ENCODE assay signal across 8 mouse cellular contexts in genomic region chr4:118620279-118620966, GRCm38 (mm10). TPM values are rescaled to one million over a fixed set of nuclear protein-coding genes. Genes with fewer than 3 reads are reported as not detected.
A peak's percentile ranks its signal among the peaks of the same experiment; 100 is the strongest.
DNase-seq lines count a peak whose midpoint lies in the region; ATAC-seq and TF ChIP-seq lines count a peak whose summit lies in the region.

Gene Cfap57, minus strand, starts transcription at chr4:118620777.
Gene Ebna1bp2, plus strand, starts transcription at chr4:118620799.

- H3K4me2 ChIP-seq in forebrain, embryonic 15.5 days (replicated peaks), result peak within 1 kb of the TSS; percentile 97
- H3K4me2 ChIP-seq in lung, embryonic 14.5 days, result peak within 1 kb of the TSS; percentile 91

- no peak for TF ChIP-seq CTCF in layer of hippocampus, adult 2 months (conservative IDR thresholded peaks at IDR 0.05)
- no peak for TF ChIP-seq CTCF in lung, embryonic 14.5 days (IDR thresholded peaks at IDR 0.05; ENCODE audit: low read depth)
- no peak for TF ChIP-seq CTCF in olfactory bulb, adult 2 months (IDR thresholded peaks at IDR 0.05; ENCODE audit: insufficient read depth, low read depth, low read length)
- TF ChIP-seq CTCF in thymus, adult 2 months (IDR thresholded peaks at IDR 0.05; ENCODE audit: borderline replicate concordance, control insufficient read depth, extremely low read depth, insufficient read depth, low read length, poor library complexity), result no peak

- H3K4me1 ChIP-seq in ES-E14 (ENCODE audit: control insufficient read depth in 2 of 2, insufficient read depth in 2 of 2, low read length in 2 of 2, poor library complexity in 1 of 2), result no peaks in the 10 kb centered on the region
- H3K4me1 ChIP-seq in forebrain, embryonic 15.5 days, result peaks cover 12% of the 10 kb centered on the region
- 0 out of 2 replicates have a peak, but pooled peaks cover 2% of the 10 kb centered on the region for H3K4me1 ChIP-seq in lung, embryonic 14.5 days (ENCODE audit: insufficient read depth)
- peaks cover 6% of the 10 kb centered on the region for H3K4me1 ChIP-seq in olfactory bulb, adult 2 months (ENCODE audit: control insufficient read depth, insufficient read depth, low read length)
- peaks cover 8% of the 10 kb centered on the region for H3K4me1 ChIP-seq in thymus, adult 2 months (replicated peaks; ENCODE audit: control insufficient read depth, insufficient read depth, low read length)

- intact Hi-C loops in heart, postnatal 36 days (cut with DNase I), result loop anchor here (5.0 kb wide), 1 partner anchor 917 kb away; the partner anchor contains the start of genes Foxj3 and Frg2f1

- peaks cover 24% of the 10 kb centered on the region for H3K36me3 ChIP-seq in ES-E14 (ENCODE audit: control insufficient read depth, insufficient read depth, low read length, poor library complexity, severe bottlenecking)
- H3K36me3 ChIP-seq in forebrain, embryonic 15.5 days, result peaks cover 23% of the 10 kb centered on the region
- H3K36me3 ChIP-seq in lung, embryonic 14.5 days (ENCODE audit: insufficient read depth), result peaks cover 27% of the 10 kb centered on the region
- H3K36me3 ChIP-seq in thymus, adult 2 months (ENCODE audit: control insufficient read depth, insufficient read depth, low read length), result peaks cover 16% of the 10 kb centered on the region

- under 1% methylated on average over 35 of the region's 41 CpGs for WGBS in forebrain, embryonic 15.5 days
- WGBS in lung, embryonic 14.5 days, result under 1% methylated on average over 41 of the region's 41 CpGs
- 1% methylated on average over 39 of the region's 41 CpGs for WGBS in olfactory bulb, adult 2 months
- WGBS in thymus, adult 2 months, result 2% methylated on average over 38 of the region's 41 CpGs

- in situ Hi-C loops in ES-E14 (cut with MboI; ENCODE audit: low sequenced_read_pairs in 2 of 2, unreplicated experiment in 2 of 2), result loop anchor here in 1 of 2 experiments (25.0 kb wide), 1 partner anchor 542 kb away; the partner anchor contains the start of gene Zfp691

- no peaks in the 10 kb centered on the region for H3K9me3 ChIP-seq in ES-E14 (ENCODE audit: control insufficient read depth, insufficient read depth, low read depth, low read length)
- no peaks in the 10 kb centered on the region for H3K9me3 ChIP-seq in forebrain, embryonic 15.5 days
- 0 out of 2 replicates have a peak, but pooled peaks cover 7% of the 10 kb centered on the region for H3K9me3 ChIP-seq in lung, embryonic 14.5 days (ENCODE audit: low read depth, low read length)

- peak; percentile 94 for DNase-seq in ES-E14 (ENCODE audit: low read depth, low spot score)
- peak; percentile 91 for DNase-seq in cerebellum, adult 11-12 months
- peak; percentile 89 to 91 for DNase-seq in heart, postnatal 36 days
- peak; percentile 88 to 92 for DNase-seq in layer of hippocampus, adult 2 months (ENCODE audit: low spot score in 2 of 2)
- DNase-seq in lung, embryonic 14.5 days, result peak; percentile 98
- DNase-seq in thymus, adult 2 months, result peak; percentile 91

- H3K27ac ChIP-seq in ES-E14 (ENCODE audit: insufficient read depth, low read depth, low read length, poor library complexity, severe bottlenecking), result peak within 1 kb of the TSS; percentile 54; the same call in 1 of the 2 replicates
- peak within 1 kb of the TSS; percentile 48; the same call in 1 of the 2 replicates for H3K27ac ChIP-seq in forebrain, embryonic 15.5 days (replicated peaks)
- peak within 1 kb of the TSS; percentile 69 for H3K27ac ChIP-seq in layer of hippocampus, adult 2 months
- H3K27ac ChIP-seq in lung, embryonic 14.5 days (ENCODE audit: low read depth), result peak within 1 kb of the TSS; percentile 26; the same call in 1 of the 2 replicates
- H3K27ac ChIP-seq in olfactory bulb, adult 2 months (ENCODE audit: insufficient read depth, low read depth, low read length), result no peak within 1 kb of the TSS
- no peak within 1 kb of the TSS for H3K27ac ChIP-seq in thymus, adult 2 months (ENCODE audit: control insufficient read depth, insufficient read depth, low read length)

- H3K4me3 ChIP-seq in ES-E14 (ENCODE audit: insufficient read depth in 1 of 2, low read depth in 1 of 2, low read length in 2 of 2, poor library complexity in 1 of 2, severe bottlenecking in 1 of 2), result peak within 1 kb of the TSS; percentile 82 to 94
- peak within 1 kb of the TSS; percentile 81 for H3K4me3 ChIP-seq in forebrain, embryonic 15.5 days
- peak within 1 kb of the TSS; percentile 64 for H3K4me3 ChIP-seq in layer of hippocampus, adult 2 months
- peak within 1 kb of the TSS; percentile 69 for H3K4me3 ChIP-seq in lung, embryonic 14.5 days (ENCODE audit: low read depth, low read length)
- H3K4me3 ChIP-seq in olfactory bulb, adult 2 months (ENCODE audit: insufficient read depth, low read depth, low read length), result peak within 1 kb of the TSS; percentile 83
- H3K4me3 ChIP-seq in thymus, adult 2 months (ENCODE audit: control insufficient read depth, insufficient read depth, low read length), result peak within 1 kb of the TSS; percentile 75

- H3K27me3 ChIP-seq in forebrain, embryonic 15.5 days, result no peaks in the 10 kb centered on the region
- no peaks in the 10 kb centered on the region for H3K27me3 ChIP-seq in lung, embryonic 14.5 days (ENCODE audit: insufficient read depth, low read length)
- no peaks in the 10 kb centered on the region for H3K27me3 ChIP-seq in thymus, adult 2 months (ENCODE audit: control insufficient read depth, insufficient read depth, low read length)

- peak; percentile 97 for ATAC-seq in forebrain, embryonic 15.5 days (replicated peaks)
- peak; percentile 94 for ATAC-seq in lung, embryonic 14.5 days (ENCODE audit: insufficient read depth)

- peak; percentile 31; the same call in 1 of the 2 replicates for TF ChIP-seq POLR2A in olfactory bulb, adult 2 months (IDR thresholded peaks at IDR 0.05; ENCODE audit: insufficient read depth, low read depth, low read length)
- TF ChIP-seq POLR2A in thymus, adult 2 months (IDR thresholded peaks at IDR 0.05; ENCODE audit: control insufficient read depth, extremely low read depth, insufficient read depth, low read length, poor library complexity), result 0 out of 2 replicates have a peak, but pooled peaks have one; percentile 19

- peak within 1 kb of the TSS; percentile 95 for H3K9ac ChIP-seq in ES-E14 (ENCODE audit: insufficient read depth, low read depth, low read length, poor library complexity, severe bottlenecking)
- H3K9ac ChIP-seq in forebrain, embryonic 15.5 days (replicated peaks), result peak within 1 kb of the TSS; percentile 62
- peak within 1 kb of the TSS; percentile 76 for H3K9ac ChIP-seq in lung, embryonic 14.5 days

TF ChIP-seq in ES-E14, 5 proteins besides CTCF, POLR2A, EP300 and RAD21:
- TF ChIP-seq HCFC1 (IDR thresholded peaks at IDR 0.05; ENCODE audit: borderline replicate concordance, insufficient read depth, low read length), result peak; percentile 76; the same call in 1 of the 2 replicates
- TF ChIP-seq CHD2 (IDR thresholded peaks at IDR 0.05; ENCODE audit: low read depth, low read length), result no peak

RNA-seq across cellular contexts. Expression of gene Cfap57, which starts in this region (rescaled TPM):
- total RNA-seq in ES-E14 (2012; rRNA removed), result 0.16 and 0.18 TPM in 2 replicates
- polyA plus RNA-seq in forebrain, embryonic 15.5 days (2015; fragmentation: Nextera tagmentation; extraction: Ambion mirVana), result 0.52 and 0.73 TPM in 2 replicates
- total RNA-seq in heart, postnatal 36 days (2021), result under 1 TPM in 1 of 2 experiments, not detected in 1; 0.05 TPM
- under 1 TPM; 0.56 to 0.72 TPM for total RNA-seq in layer of hippocampus, adult 2 months (2021)
- polyA plus RNA-seq in lung, embryonic 14.5 days (2014; fragmentation: Nextera tagmentation; extraction: Ambion mirVana), result 0.12 and 0.22 TPM in 2 replicates
- polyA plus RNA-seq in olfactory bulb, adult 2 months (2012; ENCODE audit: insufficient read depth, insufficient read length, low replicate concordance, missing spikeins), result not detected in 2 replicates
- 0.05 TPM in 2 replicates for polyA plus RNA-seq in thymus, adult 2 months (2012; rRNA removed)

RNA-seq across cellular contexts. Expression of gene Ebna1bp2, which starts in this region (rescaled TPM):
- 165 and 182 TPM in 2 replicates for total RNA-seq in ES-E14 (2012; rRNA removed)
- polyA plus RNA-seq in forebrain, embryonic 15.5 days (2015; fragmentation: Nextera tagmentation; extraction: Ambion mirVana), result 140 and 150 TPM in 2 replicates
- total RNA-seq in heart, postnatal 36 days (2021), result 10 to 100 TPM; 38.0 to 39.1 TPM
- total RNA-seq in layer of hippocampus, adult 2 months (2021), result 10 to 100 TPM; 56.5 to 58.8 TPM
- 161 and 166 TPM in 2 replicates for polyA plus RNA-seq in lung, embryonic 14.5 days (2014; fragmentation: Nextera tagmentation; extraction: Ambion mirVana)
- not detected in 2 replicates for polyA plus RNA-seq in olfactory bulb, adult 2 months (2012; ENCODE audit: insufficient read depth, insufficient read length, low replicate concordance, missing spikeins)
- polyA plus RNA-seq in thymus, adult 2 months (2012; rRNA removed), result 29.7 and 32.1 TPM in 2 replicates

Comparison
In these comparisons a context has a peak if more than half of its experiments do, and no peak if none do; other contexts are left out.
1. RNA of gene Ebna1bp2 (polyA plus RNA-seq): 161 to 166 TPM in lung, embryonic 14.5 days, 140 to 150 TPM in forebrain, embryonic 15.5 days and 29.7 to 32.1 TPM in thymus, adult 2 months; not detected in olfactory bulb, adult 2 months; every median in the first group is over 10 times any median in the second.
2. H3K27ac ChIP-seq: peak in ES-E14 (single experiment), forebrain, embryonic 15.5 days (single experiment), layer of hippocampus, adult 2 months (single experiment) and lung, embryonic 14.5 days (single experiment); none in olfactory bulb, adult 2 months (single experiment) and thymus, adult 2 months (single experiment).
3. Peak in every context shown above with its lines, with median percentiles within 50 percentile points of each other: DNase-seq, H3K4me3 ChIP-seq and H3K9ac ChIP-seq.